Mouse (Mus musculus) E14TG2a.4 (cell line): ENCODE data around the gene Higd1b.

Experiments used
- CTCF ChIP-seq: conservative IDR thresholded peaks from 2 replicates; pipeline ENCODE4 v1.5.1; 2014; ENCODE audit warnings: low read length
- POU5F1 ChIP-seq: IDR thresholded peaks from 2 replicates; pipeline ENCODE4 v1.6.1; 2014; ENCODE audit warnings: low read length, borderline replicate concordance

GRCm38 (mm10) chr11:102855941-102856340 lies 20.3 kb downstream of the Higd1b start:
- TF ChIP-seq CTCF: no peak
- TF ChIP-seq POU5F1: no peak
